Mouse (Mus musculus): ENCODE data around the gene Pcnx3.

Pcnx3 gene

GRCm38 (mm10) chr19:5638416-5639005, 50.2 kb downstream of the Pcnx3 start:
- DNase-seq: no peak

GRCm38 (mm10) chr19:5637069-5638047, 51.4 kb downstream of the Pcnx3 start, which contains the start of gene Rela:
Rela (plus strand) TSS chr19:5637483.
- peak; percentile 95 for DNase-seq

- DNase-seq: no peak
Measured at GRCm38 (mm10) chr19:5636571-5637041, 52.1 kb downstream of the Pcnx3 start.

- no peak for DNase-seq
Measured at GRCm38 (mm10) chr19:5636036-5636570, 52.6 kb downstream of the Pcnx3 start.

- DNase-seq: no peak
Measured at GRCm38 (mm10) chr19:5632120-5632519, 56.6 kb downstream of the Pcnx3 start.

GRCm38 (mm10) chr19:5629907-5630306, 58.8 kb downstream of the Pcnx3 start:
- no peak for DNase-seq

- no peak for DNase-seq
Measured at GRCm38 (mm10) chr19:5625311-5625710, 63.4 kb downstream of the Pcnx3 start.

DNA sequence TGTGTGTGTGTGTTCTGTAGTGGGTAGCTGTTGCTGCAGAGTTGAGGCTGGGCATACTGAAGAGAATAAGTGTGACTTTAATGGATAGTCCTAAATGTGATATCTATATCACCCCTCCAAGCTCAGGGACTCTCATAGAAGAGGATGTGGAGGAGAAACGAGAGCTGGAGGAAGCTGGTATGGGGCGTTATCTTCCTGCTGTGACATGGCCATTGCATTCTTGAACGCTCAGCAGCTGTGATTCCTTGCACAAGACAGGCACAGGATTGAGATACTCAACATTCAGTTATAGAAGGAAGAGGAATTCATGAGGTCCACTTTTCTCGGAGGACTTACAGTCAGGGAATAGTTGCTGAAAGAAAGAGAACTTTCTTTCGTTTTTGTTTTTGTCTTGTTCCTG, 66.8 kb downstream of the Pcnx3 start:
- no peak for DNase-seq

DNA sequence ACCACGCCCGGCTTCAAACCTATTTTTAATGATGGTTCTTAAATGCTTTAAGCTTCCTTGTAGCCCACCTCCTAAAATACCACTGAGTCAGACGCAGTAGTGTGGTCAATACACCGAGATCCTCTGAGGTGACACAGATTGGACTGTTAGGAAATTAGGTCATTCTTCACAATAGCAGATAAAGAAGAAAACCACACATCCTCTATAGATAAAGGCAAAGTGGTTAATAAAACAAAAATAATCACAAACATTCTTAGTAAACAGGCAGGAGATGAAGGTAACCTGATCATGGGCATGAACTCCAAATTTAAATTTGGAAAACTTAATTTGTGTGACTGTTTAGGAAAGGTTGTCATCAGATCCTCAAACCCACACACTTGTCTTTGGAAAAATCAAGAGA, 68.7 kb downstream of the Pcnx3 start:
- DNase-seq: no peak

GRCm38 (mm10) chr19:5614953-5615352, 73.8 kb downstream of the Pcnx3 start:
- DNase-seq: no peak

Data from cerebellum, adult 8-10 months (tissue).